Mouse (Mus musculus) adrenal gland, adult 18-20 months (tissue): ENCODE measurements around the gene Edc3. TPM values are rescaled to one million over a fixed set of nuclear protein-coding genes. Genes with fewer than 3 reads are reported as not detected.

Experiments
- DNase-seq, 2 experiments: peaks; one replicate each; pipeline ENCODE4 v3.0.0; 2021 to 2022; ENCODE audit warnings: low spot score in 2 of 2
- total RNA-seq, 2 experiments: library from RNA; stranded (reverse); gene quantifications; 1 replicate in 1 of 2; 2 replicates in 1 of 2; pipeline ENCODE4 v1.2.3; 2021

The Edc3 gene
- total RNA-seq, 2 experiments from 2014 or later, result 7.1 to 8.7 TPM

DNA sequence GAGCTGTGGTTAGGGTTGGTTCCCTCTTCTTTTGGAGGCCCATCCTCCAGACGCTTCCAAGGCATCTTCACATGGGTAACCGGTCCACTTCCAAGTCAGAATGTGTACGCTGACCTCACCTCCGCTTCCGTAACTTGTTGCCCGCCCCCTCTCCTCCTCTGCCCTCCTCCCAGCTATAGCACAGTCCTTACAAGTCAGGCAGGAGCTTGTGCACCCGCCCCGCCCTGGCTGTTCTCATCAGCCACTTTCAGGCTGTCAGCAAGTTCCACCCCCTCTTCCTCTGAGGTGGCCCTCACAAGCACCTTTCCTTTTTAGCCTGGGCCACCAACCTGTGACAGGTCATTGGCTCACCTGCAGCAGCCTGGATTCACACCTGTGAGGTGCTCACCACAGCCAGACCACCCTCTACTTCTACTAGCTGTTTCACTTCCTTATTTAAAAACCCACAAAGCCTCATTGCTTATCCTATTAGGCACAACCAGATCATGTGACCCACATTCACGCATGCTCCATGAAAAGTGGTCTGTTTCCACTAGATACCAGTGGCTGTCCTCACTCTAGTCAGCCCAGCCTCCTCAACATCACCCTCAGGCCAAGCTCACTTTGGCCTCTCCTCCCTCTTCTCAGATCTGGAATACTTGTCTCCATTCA is 92.1 kb downstream of the Edc3 start:
- DNase-seq, result no peak

Other genes starting within 250 kb of the Edc3 start
- 10 to 100 TPM in 1 of 2 experiments, 1 to 10 TPM in 1; 7.5 to 13.7 TPM for gene Scamp5, start 240.5 kb upstream of the Edc3 start, total RNA-seq
- gene Rpp25, start 204.5 kb upstream of the Edc3 start, total RNA-seq, result 1 to 10 TPM; 1.2 to 1.7 TPM
- 100 to 1,000 TPM; 514 to 860 TPM for gene Cox5a, start 187.3 kb upstream of the Edc3 start, total RNA-seq
- gene Fam219b, start 171.0 kb upstream of the Edc3 start, total RNA-seq, result 10 to 100 TPM; 21.4 to 26.4 TPM
- 10 to 100 TPM; 34.7 to 36.8 TPM for gene Mpi, start 155.8 kb upstream of the Edc3 start, total RNA-seq
- 10 to 100 TPM; 51.3 to 61.9 TPM for gene Scamp2, start 147.6 kb upstream of the Edc3 start, total RNA-seq
- gene Ulk3, start 119.1 kb upstream of the Edc3 start, total RNA-seq, result 10 to 100 TPM; 12.3 to 13.6 TPM
- gene Cplx3, start 102.3 kb upstream of the Edc3 start, total RNA-seq, result not detected
- gene Lman1l, start 87.8 kb upstream of the Edc3 start, total RNA-seq, result not detected
- 10 to 100 TPM; 62.2 to 89.1 TPM for gene Csk, start 54.9 kb upstream of the Edc3 start, total RNA-seq
- gene Cyp1a2, start 24.8 kb upstream of the Edc3 start, total RNA-seq, result under 1 TPM in 1 of 2 experiments, not detected in 1; 0.20 TPM
- gene Cyp1a1, start 20.6 kb upstream of the Edc3 start, total RNA-seq, result 1 to 10 TPM in 1 of 2 experiments, under 1 TPM in 1; 0.17 to 1.0 TPM
- 10 to 100 TPM; 63.6 to 74.9 TPM for gene Clk3, start 57.3 kb downstream of the Edc3 start, total RNA-seq
- 1 to 10 TPM; 5.4 to 7.1 TPM for gene Arid3b, start 128.3 kb downstream of the Edc3 start, total RNA-seq
- 10 to 100 TPM; 66.7 to 73.4 TPM for gene Ubl7, start 202.4 kb downstream of the Edc3 start, total RNA-seq
- gene Sema7a, start 231.6 kb downstream of the Edc3 start, total RNA-seq, result 10 to 100 TPM; 10.4 to 21.1 TPM